Mouse (Mus musculus) intestine, embryonic 14.5 days (tissue): Measurements from ENCODE around the gene Pcdh10. TPM values are rescaled to one million over a fixed set of nuclear protein-coding genes. Genes with fewer than 3 reads are reported as not detected.

Experiments used
- ATAC-seq: fragments of 200-750 bp; cut with Nextera tagmentation; replicated peaks from 2 replicates; pipeline ENCODE4 v1.8.0; 2017; ENCODE audit warnings: low read depth, moderate number of reproducible peaks, moderate TSS enrichment, moderate library complexity; ENCODE audit not compliant: low FRiP score, low TSS enrichment
- DNase-seq: peaks from one replicate; pipeline ENCODE4 v3.0.0-alpha.2; 2018; ENCODE audit warnings: low spot score
- H3K27ac ChIP-seq: fragments of 300-500 bp; sonication (generic); 2 replicates; pipeline ENCODE4 v1.5.1; 2014; ENCODE audit warnings: low read depth, mild to moderate bottlenecking, control low read depth
- H3K27me3 ChIP-seq: fragments of 300-500 bp; sonication (generic); replicated peaks from 2 replicates; pipeline ENCODE4 v1.6.1; 2014; ENCODE audit warnings: low read length, control low read depth; ENCODE audit not compliant: control insufficient read depth, insufficient read depth
- H3K36me3 ChIP-seq: fragments of 300-500 bp; sonication (generic); 2 replicates; pipeline ENCODE4 v1.6.1; 2014; ENCODE audit warnings: low read length, control low read depth; ENCODE audit not compliant: control insufficient read depth, insufficient read depth
- H3K4me1 ChIP-seq: fragments of 300-500 bp; sonication (generic); replicated peaks from 2 replicates; pipeline ENCODE4 v1.6.1; 2014; ENCODE audit warnings: low read length, control low read depth, mixed read lengths; ENCODE audit not compliant: control insufficient read depth, insufficient read depth
- H3K4me2 ChIP-seq: fragments of 300-500 bp; sonication (generic); 2 replicates; pipeline ENCODE4 v1.6.1; 2014; ENCODE audit warnings: low read length
- H3K4me3 ChIP-seq: fragments of 300-500 bp; sonication (generic); 2 replicates; pipeline ENCODE4 v1.5.1; 2014; ENCODE audit warnings: low read depth, low read length, control low read depth, mixed read lengths
- H3K9ac ChIP-seq: fragments of 300-500 bp; sonication (generic); 2 replicates; pipeline ENCODE4 v1.6.1; 2014; ENCODE audit warnings: mild to moderate bottlenecking, low read length
- H3K9me3 ChIP-seq: fragments of 300-500 bp; sonication (generic); 2 replicates; pipeline ENCODE4 v1.6.1; 2016; ENCODE audit warnings: low read length, control low read depth; ENCODE audit not compliant: control insufficient read depth
- whole genome bisulfite sequencing: fragments of 180-500 bp; shearing (Covaris S2); extraction: QIAGEN DNeasy Blood & Tissue Kit; methylation state at CpG from one replicate; pipeline ENCODE4 v1.1.7; 2014; 5-methylcytosine and 5-hydroxymethylcytosine counted together
- polyA plus RNA-seq: library from polyadenylated mRNA; unstranded; fragments of >200 nt; fragmentation: Nextera tagmentation; extraction: Ambion mirVana; gene quantifications from 2 replicates; pipeline ENCODE4 v1.2.1, GENCODE M21; 2014

Gene Pcdh10
- polyA plus RNA-seq, 1 experiment from 2014 or later, result 0.84 TPM

DNA sequence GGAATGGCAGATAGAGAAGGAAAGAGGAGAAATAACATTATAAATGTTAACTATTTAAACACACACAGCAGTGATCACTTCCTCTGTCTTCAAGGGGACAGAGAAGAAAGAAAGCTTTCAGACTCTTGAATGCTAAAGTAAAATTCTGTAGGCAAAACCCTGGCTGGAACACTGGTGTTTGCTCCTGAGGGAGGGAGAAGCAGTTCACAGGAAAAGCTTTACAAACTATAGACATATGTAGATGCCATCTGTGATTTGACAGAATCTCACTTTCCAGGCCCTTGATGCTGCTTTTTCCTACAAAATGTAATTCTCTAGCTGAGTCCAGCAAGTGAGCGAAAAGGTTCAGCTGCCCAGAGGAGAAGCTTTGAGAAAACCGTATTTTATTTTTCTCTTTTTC is 25.0 kb downstream of the Pcdh10 start:
- Histone ChIP-seq H3K9me3 (no peaks in the 10 kb centered on the region), H3K4me3 (no peak overlapping the region), H3K9ac (no peak overlapping the region), H3K27me3 (no peaks in the 10 kb centered on the region), H3K27ac (no peak overlapping the region), H3K36me3 (no peaks in the 10 kb centered on the region), H3K4me2 (no peak overlapping the region), H3K4me1 (no peaks in the 10 kb centered on the region)
- ATAC-seq (no peak), DNase-seq (no peak)
- 88% methylated on average over 2 of the region's 2 CpGs for WGBS

DNA sequence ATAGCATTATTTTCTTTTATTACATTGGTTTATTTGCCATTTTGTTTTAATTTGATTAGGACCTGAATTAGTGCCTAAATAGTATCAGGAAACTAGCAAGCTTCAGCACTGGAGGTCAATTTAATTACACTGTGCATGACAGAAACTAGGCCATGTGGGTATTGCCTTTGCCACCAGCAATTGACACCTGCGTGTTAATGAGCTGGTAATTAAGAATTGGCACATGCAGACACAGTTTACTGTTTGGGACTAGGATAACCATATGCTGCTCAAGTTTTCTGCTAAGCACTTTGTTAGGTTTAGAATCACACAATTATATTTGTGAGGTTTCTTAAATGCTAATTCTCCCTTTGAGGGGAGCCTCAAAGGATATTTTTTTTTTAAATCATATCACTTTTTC is 53.5 kb downstream of the Pcdh10 start:
- Histone ChIP-seq H3K9ac (no peak overlapping the region), H3K4me3 (no peak overlapping the region), H3K27ac (no peak overlapping the region), H3K9me3 (no peaks in the 10 kb centered on the region), H3K27me3 (no peaks in the 10 kb centered on the region), H3K4me2 (no peak overlapping the region), H3K36me3 (no peaks in the 10 kb centered on the region), H3K4me1 (no peaks in the 10 kb centered on the region)
- WGBS, result 47% methylated on average over 1 of the region's 1 CpGs
- ATAC-seq (no peak), DNase-seq (no peak)

DNA sequence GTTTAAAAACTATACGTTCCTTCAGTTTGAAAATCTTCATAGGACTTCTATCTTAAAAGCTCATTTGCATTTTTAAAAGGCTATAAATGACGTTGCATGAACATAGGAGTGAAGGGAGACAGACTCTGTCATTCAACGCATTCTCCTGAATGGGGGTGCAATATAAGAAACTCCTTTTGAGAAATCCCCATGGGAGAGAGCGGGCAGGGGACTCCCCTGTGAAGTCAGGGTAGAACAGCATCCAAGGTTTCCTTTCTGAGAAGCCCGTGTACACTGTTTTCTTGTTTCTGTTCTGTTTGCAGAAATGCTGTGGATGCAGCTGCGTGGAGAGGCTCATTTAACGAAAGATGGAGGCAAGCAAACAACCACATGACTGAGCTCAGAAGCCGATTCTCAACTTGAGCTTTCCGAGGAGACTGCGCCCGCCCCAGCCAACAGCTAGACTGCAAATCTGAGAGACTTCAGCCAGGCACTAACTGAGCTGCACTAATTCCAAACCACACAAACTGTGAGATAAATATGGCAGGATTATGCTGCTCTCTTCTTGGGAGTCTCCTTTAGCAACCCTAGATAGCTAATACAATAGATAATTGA is 54.1 kb downstream of the Pcdh10 start:
- H3K4me1 ChIP-seq, result no peaks in the 10 kb centered on the region
- H3K9me3 ChIP-seq, result no peaks in the 10 kb centered on the region
- ATAC-seq (no peak), DNase-seq (no peak)
- H3K36me3 ChIP-seq, result no peaks in the 10 kb centered on the region
- WGBS, result 39% methylated on average over 11 of the region's 11 CpGs
- no peak overlapping the region for H3K9ac ChIP-seq
- H3K4me2 ChIP-seq, result no peak overlapping the region
- H3K4me3 ChIP-seq, result no peak overlapping the region
- no peak overlapping the region for H3K27ac ChIP-seq
- no peaks in the 10 kb centered on the region for H3K27me3 ChIP-seq
